Mouse (Mus musculus) T-cell, adult 2 months (primary cell): ENCODE data around the gene Rasa1.

Source experiments
- DNase-seq: peaks from one replicate; pipeline ENCODE4 v3.0.0; 2022; ENCODE audit warnings: low spot score

Rasa1 gene

DNA sequence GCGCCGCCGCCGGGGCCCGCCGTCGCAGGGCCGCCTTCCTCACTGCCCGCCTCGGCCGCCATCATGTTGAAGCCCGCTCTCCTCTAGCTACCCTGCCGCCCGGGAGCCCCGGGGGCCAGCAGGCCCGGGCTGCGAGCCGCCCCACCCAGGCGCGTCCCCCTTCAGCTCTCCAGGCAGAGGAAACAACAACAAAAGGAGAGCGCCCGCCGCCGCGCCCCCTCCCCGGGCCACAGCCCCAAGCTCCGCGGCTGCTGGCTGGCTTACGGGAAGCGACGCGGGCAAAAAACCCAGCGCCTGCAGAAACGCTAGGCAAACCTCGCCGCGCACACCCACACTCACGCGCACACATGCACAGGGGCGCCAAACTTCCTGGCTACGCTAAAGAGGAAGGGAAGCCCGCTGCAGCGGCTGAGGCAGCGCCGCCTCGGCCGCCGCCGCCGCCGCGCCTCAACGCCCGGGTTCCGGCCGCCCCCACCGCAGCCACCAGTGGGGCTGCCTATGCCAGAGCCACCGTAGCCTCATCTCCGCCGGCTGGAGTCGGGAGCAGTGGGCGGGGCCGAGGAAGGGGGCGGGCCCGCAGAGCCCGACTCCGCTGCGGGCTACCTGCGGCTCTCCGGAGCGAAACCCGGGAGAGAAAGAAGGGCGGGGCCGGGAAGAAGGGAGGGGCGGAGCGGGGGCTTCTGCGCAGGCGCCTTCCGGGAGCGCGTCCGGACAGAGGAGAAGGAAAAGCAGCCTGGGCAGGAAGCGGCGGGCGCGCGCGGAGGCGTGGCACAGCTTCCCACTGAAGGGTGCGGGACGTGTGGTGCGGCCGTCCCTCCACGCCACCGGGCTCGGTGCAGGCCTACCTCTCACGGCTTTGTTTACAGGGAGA lies at the start of gene Rasa1:
Gene Rasa1 (minus strand): TSS at position 288 of the 871 bp plus-strand sequence.
- DNase-seq, result peak; percentile 93

- DNase-seq, result no peak
Measured at GRCm38 (mm10) chr13:85311547-85311946, 22.6 kb upstream of the Rasa1 start.

- DNase-seq, result no peak
Measured at GRCm38 (mm10) chr13:85310968-85311367, 22.0 kb upstream of the Rasa1 start.

DNA sequence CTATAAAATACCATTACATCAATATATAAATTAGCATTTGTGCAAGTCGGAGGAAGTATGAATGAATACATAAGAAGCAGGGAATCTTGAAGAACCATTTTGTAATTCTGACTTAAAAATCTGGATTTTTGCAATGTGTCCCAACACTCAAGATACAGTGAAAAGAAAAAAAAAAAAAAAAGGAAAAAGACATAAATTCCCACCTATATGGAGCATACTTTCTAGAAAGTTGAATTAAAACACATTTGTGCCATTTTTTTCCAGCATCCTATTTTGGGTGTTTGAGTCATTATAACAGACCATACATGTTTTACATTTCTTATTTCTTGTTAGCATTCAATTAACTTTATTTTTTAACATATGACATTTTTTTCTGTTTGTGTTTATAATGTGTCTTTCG lies 21.6 kb upstream of the Rasa1 start:
- no peak for DNase-seq

DNA sequence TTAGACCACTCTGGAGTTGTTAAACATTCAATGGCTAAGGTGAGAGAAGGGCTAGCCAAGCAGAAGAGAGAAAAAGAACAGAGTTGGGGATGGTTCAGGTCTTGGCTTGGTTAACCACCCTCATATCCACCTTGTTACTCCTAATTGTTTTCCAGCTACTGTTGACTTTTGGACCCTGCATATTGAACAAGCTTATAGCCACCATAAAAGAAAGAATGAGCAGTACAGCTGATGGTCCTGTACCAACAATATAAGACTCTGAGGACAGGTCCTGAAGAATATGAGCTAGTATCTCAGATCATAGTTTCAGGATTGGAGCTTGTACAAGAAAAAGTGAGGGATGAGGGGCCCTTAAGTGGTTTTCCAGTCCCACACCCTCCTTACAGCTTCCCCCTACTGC lies 17.1 kb upstream of the Rasa1 start:
- DNase-seq, result no peak

DNA sequence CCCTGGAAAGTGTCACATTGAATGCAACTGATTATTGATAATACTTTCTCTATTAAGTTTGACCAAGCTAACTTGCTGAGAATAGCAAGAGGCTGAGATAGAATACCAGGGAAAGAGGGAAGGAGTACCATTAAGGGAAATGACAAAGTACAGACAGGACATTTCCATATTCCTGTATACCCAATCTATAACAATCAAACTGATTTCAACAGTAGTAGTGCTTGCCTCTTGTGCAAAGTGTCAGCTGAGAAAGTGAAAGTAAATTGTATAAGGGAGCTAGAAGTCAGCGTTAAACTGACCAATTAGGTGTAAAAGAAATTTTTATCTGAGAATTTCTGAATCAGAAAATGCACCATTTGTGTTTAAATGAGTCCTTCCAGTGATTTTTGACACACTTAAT lies 1.7 kb upstream of the Rasa1 start:
- DNase-seq, result no peak

DNA sequence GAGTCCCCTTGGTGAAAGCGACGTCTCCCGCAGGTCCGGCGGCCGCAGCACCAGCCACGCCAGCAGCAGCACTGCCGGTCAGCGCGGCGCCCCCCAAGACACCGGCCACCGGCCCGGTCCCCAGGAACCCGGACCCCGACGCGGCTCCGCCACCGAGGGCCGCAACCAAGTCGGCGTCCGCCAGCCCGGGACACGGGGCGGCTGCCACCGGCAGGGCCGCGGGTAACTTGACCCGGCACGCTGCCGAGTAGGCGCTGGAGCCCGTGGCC lies 422 bp downstream of the Rasa1 start:
- DNase-seq, result no peak

DNA sequence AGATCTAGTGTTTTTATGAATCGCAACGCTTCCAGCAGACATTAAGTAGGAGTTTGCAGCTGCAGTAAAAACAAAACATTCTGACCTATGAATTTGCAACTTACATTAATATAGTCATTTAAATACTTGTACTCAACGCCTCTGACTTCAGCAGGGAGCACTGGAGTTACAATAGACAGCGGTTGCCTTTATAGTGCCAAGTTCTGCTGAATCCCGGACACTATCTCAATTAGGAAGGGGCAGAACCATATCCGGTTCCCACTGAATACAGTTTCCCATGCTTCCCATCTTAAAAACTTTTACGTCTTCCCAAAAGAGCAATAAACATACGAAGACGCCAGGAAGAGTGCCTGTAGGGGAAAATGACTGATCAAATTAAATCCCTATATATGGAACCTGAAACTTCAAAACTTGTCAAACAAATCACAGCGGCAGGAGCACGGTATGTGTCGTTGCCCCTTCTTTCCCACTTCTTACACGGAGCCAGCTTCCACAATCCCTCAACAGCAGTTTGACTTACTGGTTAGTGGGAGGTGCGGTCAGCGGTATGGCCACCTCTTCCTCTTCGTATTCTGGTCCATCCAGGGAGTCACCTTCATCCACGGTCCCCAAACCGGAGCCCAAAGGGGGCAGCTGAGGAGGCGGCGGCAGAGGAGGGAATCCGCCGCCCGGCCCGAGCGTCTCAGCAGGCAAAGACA lies 905 bp downstream of the Rasa1 start:
- DNase-seq, result peak; percentile 23

GRCm38 (mm10) chr13:85282626-85283025 lies 6.3 kb downstream of the Rasa1 start:
- no peak for DNase-seq

GRCm38 (mm10) chr13:85278951-85279350 lies 10.0 kb downstream of the Rasa1 start:
- DNase-seq, result no peak

- no peak for DNase-seq
Measured at GRCm38 (mm10) chr13:85274572-85274971, 14.4 kb downstream of the Rasa1 start.

- no peak for DNase-seq
Measured at GRCm38 (mm10) chr13:85273788-85274187, 15.1 kb downstream of the Rasa1 start.

- DNase-seq, result no peak
Measured at GRCm38 (mm10) chr13:85238760-85239159, 50.2 kb downstream of the Rasa1 start.

GRCm38 (mm10) chr13:85218656-85219055 lies 70.3 kb downstream of the Rasa1 start:
- no peak for DNase-seq

DNA sequence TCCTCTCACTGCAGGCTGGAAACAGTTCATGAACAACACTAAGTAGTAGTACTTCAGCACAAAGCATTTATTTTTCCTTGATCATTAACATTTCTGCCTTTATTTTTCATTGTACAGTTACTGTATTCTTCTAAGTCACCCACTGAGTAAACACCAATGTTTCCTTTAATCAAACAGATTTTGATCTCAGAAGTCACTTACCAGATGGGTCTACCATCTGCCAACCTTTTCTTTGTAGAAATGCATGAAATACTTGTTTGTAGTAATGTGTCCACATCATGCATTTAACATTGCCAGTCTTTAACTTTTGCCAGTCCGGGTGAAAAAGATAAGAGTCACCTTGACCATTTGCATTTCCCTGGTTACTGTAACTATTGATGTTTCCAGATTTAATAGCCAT lies 78.6 kb downstream of the Rasa1 start:
- DNase-seq, result no peak

DNA sequence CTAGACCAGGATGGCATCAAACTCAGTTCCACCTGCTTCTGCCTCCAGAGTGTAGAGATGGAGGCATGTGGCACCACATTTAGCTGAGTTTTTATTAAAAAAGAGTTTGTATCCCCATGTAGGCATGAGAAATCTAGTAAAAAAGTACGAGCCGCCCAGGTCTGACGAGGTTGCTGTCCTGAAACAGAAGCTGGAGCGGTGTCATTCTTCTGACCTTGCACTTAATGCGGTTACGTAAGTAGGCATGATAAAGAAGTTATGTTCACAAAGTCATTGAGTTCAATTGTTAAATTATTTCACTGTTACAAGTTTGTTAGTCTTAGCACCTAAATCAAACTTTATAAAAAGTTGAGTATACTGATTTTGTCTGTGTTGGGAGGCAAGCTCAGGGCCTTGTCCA lies 80.3 kb downstream of the Rasa1 start:
- DNase-seq, result no peak

GRCm38 (mm10) chr13:85207493-85207892 lies 81.4 kb downstream of the Rasa1 start:
- no peak for DNase-seq

GRCm38 (mm10) chr13:85191253-85191652 lies 97.7 kb downstream of the Rasa1 start:
- no peak for DNase-seq

DNA sequence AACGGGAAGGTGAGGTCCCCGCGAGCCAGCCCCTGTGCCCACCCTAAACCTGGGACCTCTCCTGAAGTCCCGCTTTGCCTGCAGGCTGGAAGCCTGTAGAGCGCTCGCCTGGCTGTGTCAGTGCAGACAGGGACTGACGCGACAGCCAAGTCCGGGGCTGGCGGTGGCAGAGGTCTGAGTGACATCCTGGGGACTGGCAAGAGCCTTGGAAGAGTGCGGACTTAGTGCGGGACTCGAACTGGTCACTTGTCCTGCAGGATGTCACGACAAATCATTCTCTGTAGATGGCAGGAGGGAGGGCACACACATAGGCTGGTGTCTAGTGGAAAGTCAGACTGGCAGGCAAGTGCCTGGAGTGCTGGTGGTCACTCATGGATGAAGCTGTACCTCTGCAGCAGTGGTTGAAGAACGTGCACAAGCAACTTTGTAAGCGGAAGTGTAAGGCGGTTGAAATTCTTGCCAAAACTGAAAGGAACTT lies 99.2 kb downstream of the Rasa1 start:
- no peak for DNase-seq

DNA sequence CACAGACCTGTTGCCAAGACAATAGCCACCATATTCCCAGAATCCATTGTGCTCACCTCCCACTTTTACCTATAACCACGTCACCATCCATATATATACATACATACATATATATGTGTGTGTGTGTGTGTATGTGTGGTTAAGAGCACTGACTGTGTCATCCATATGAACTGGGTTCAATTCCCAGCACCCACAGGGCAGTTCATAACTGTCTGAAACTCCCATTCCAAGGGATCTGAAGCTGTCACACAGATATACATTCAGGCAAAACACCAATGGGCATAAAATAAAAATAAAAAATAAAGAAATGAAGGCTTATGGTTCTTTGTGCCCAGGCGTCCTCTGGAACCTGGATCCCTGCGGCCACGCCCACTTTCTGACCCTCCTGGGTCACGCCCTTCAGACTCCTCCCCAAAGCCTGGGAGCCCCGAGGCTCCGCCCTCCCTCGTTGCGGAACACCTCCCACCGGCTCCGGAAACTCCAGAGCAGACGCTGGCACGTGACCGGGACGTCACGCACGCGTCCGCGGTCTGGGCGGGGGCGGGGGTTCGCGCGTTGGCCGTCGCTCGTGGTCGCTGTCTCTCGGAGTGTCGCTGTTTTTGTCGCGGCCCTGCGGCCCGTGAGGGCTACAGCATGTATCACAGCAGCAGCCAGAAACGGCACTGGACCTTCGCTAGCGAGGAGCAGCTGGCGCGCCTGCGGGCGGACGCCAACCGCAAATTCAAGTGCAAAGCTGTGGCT lies 99.9 kb downstream of the Rasa1 start, which contains the start of gene Ccnh:
Gene Ccnh (plus strand): TSS at position 506 of the 741 bp plus-strand sequence.
- peak; percentile 87 for DNase-seq
